Mouse (Mus musculus) effector memory CD4-positive, alpha-beta T cell, adult 5 months (primary cell): ENCODE results near the gene 1700122O11Rik. TPM values are rescaled to one million over a fixed set of nuclear protein-coding genes. Genes with fewer than 3 reads are reported as not detected.

Source experiments
- polyA plus RNA-seq: library from polyadenylated mRNA; unstranded; fragments of 100-300 nt; shearing (Covaris generic); gene quantifications from one replicate; pipeline ENCODE4 v1.2.1, GENCODE M21; 2017

Gene 1700122O11Rik
- not detected for polyA plus RNA-seq

GRCm38 (mm10) chr17:48038193-48038592 lies at the start of gene 1700122O11Rik:
TSS of gene 1700122O11Rik (minus strand) at chr17:48038293.

Other genes with a start within 250 kb of the 1700122O11Rik start
- gene Mdfi, start 203.6 kb downstream of the 1700122O11Rik start, polyA plus RNA-seq = not detected
- gene Foxp4, start 113.6 kb downstream of the 1700122O11Rik start, polyA plus RNA-seq = 18.6 TPM
- not detected for gene 1700067P10Rik, start 51.0 kb upstream of the 1700122O11Rik start, polyA plus RNA-seq
- not detected for gene 9830107B12Rik, start 108.0 kb upstream of the 1700122O11Rik start, polyA plus RNA-seq
- 0.14 TPM for gene A530064D06Rik, start 129.0 kb upstream of the 1700122O11Rik start, polyA plus RNA-seq
- not detected for gene Trem1, start 194.5 kb upstream of the 1700122O11Rik start, polyA plus RNA-seq
- not detected for gene Trem3, start 209.5 kb upstream of the 1700122O11Rik start, polyA plus RNA-seq
- not detected for gene Treml4, start 226.0 kb upstream of the 1700122O11Rik start, polyA plus RNA-seq